Mouse (Mus musculus) A20 (cell line): ENCODE data around the gene Rbp7.

Source experiments
- DNase-seq: peaks from one replicate; pipeline ENCODE4 v3.0.0-alpha.2; 2011; ENCODE audit warnings: low read depth, low spot score

Rbp7 gene

DNA sequence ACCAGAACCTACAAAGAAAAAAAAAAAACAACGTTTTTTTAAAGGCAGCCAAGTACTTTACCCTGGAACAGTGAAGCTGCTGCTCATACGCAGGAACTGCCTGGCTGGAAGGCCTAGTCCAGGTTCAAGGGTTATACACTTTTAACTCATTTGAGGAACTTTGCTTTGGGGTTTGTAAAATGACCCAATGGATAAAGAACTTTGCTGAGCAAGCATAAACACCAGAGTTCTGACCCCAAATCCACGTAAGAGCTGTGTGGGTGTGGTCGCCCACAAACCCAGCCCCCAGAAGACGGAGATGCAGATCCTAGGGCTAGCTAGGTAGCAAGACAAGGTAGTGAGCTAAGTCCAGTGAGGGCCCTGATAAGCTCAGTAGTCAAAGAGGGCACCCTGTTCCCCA lies 47.3 kb downstream of the Rbp7 start:
- DNase-seq: no peak

DNA sequence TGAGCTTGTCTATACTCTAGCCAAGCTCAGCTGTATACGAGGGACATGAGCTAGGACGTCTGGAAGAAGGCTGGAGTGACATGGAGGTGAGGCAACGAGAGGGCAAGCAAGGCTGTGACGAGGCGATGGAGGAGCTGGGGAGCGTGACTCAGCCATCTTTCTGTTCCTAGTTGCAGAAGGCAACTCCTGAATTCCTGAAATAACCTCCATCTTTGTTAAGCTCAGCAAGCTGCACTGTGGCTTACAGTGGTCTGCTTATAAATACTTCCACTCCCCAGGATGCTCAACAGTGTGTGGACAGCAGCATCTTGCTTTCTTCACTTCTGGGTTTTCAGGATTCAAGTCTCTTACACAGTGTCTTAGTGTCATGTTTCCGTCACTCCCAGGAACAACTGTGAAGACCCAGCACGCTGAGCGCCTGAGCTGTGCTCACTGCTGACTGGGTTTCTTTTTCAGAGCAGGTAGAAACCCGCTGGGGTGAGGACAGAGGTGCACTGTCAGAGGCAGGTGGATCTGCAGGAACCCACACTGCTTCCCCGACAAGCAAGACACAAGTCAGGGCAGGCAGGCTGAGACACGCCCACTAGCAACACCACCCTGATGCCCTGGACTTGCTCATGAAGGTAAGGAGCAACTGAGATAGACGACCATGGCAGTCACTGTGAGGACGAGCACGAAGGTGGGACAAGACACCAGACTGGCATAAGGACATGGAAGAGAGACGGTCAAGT lies 48.9 kb downstream of the Rbp7 start:
- DNase-seq: no peak

DNA sequence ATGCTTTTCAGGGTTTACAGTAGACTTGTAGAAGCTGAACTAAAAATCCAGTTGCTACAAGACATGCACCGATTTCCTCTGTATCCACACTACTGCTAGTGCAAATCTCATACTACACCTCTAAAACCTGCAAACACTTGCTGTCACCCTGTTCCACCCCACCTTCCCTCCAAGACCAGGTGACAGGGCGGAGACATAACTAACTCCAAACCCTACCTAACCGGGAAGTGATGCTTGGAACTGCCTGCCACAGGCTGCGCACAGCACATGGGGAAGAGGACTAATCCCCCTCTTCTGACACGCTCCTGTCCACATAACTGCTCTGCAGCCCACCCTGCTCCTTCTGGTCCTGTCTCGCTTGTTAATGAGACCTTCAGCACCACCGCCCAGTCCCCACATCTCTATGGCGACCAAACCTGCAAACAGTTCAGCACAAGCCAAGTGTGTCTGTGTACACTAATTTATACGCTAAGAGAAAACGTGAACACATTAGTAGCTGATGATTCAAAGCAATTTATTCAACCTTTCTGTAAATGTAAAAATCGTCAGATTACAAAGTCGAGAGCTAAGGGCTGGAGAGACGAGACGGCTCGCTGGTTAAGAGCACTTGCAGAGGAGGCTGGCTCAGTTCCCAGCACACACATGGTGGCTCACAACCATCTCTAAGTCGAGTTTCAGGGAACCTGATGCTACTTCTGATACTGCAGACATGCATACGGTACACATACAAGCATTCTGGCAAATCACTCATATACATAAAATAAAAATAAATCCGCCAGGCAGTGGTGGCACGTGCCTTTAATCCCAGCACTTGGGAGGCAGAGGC lies 49.9 kb downstream of the Rbp7 start:
- no peak for DNase-seq

DNA sequence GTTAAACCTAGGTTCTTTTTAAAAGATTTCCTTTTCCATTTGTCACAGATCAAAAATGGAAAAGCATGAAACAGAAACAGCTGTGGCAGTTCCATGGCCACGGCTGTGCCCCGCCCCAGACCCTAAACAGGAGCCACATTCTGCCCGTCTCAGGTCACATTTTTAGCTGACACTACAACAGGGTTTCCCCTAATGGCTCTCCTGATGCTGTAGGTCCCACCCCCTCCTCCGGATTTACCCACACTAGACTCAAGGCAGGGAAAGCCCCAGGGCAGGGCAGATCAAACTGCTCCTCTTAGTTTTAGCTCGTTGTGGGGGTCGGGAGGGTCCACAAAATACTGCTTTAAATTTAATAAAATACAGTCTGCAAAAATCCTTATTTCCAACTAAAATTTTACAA lies 51.7 kb downstream of the Rbp7 start:
- DNase-seq: peak; percentile 86

DNA sequence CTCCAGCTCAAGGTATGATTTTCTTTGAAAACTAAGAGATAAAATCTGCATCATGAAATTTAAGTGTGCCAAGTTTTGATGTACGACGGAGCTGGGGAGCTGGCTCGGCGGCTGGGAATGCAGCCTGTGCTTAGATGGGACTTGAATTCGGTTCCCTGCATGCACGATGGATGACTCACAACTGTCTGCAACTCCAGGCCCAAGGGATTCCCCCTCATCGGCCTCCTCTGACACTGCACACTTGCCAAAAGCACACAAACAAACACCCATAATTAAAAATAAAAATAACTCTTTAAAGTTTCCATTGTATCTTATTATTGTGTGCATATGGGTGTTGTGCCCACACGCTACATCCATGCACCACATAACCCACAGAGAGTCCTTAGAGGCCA lies 53.2 kb downstream of the Rbp7 start:
- DNase-seq: peak; percentile 52

DNA sequence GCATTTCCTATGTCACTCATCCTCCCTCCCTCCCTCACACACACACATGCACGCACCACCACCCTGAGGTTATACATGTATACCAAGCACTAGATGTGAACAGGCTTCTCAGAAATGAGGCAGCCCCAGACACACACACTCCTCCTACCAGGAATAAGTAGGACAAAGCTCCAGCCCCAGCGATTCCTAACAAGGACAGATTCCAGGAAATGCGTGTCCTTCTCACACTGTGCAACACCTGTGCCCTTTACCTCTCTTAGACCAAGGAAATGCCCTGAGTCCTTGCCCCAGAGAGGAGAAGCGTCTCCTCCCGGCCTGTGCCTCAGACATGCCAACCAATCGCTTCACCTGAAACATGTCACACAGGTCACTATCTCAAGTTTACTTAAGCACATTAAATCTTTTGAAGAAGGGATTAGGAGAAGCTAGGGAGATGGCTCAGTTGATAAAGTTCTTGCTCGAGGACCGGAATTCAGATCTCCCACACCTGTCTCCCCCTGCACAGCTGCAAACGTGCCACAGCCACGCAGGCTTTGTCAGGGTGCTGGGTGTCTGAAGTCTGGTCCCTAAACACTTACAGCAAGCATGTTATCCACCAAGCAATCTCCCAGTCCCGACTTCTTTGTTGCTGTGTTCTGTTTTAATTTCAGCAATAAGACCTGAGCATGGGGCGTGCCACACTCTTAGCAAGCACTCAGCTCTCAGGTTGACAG lies 53.7 kb downstream of the Rbp7 start:
- peak; percentile 33 for DNase-seq
